ENCODE assay signal across 12 mouse cellular contexts in the genomic region with DNA sequence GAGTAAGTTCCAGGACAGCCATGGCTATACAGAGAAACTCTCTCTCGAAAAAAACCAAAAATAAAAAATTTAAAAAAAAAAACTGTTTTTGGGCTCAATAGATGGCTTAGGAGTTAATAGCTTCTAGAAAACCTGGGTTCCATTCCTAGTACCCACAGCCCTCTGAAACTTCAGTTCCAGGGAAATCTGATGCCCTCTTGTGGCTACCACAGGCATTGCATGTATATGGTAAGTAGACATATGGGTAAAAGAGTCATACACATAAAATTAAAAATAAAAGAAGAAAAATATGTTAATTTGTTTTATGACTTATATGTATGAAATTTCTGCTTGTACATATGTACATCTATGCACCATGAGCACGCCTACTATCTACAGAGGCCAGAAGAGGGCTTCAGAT. TPM values are rescaled to one million over a fixed set of nuclear protein-coding genes. Genes with fewer than 3 reads are reported as not detected.
DNase-seq lines count a peak whose midpoint lies in the region; ATAC-seq and TF ChIP-seq lines count a peak whose summit lies in the region.
"Had no signal": no experiment of that assay in that cellular context is flagged by ENCODE, and none has a peak within 500 bp of the region (broad histone marks: within the 10 kb centered on the region; RNA-seq: fewer than 3 reads in every experiment).

No protein-coding gene starts in this region.

- H3K4me3 ChIP-seq in kidney, postnatal 0 days (replicated peaks; ENCODE audit: low read depth, low read length), result no peak overlapping the region
- H3K4me3 ChIP-seq in kidney, embryonic 15.5 days (replicated peaks), result no peak overlapping the region
- H3K4me3 ChIP-seq in CH12.LX (replicated peaks in 1 of 3; ENCODE audit: low read depth in 2 of 3, low read length in 2 of 3, poor library complexity in 1 of 3), result no peak overlapping the region

- no peak overlapping the region for H3K4me2 ChIP-seq in kidney, postnatal 0 days (ENCODE audit: low read length)
- H3K4me2 ChIP-seq in kidney, embryonic 15.5 days, result no peak overlapping the region
- no peak overlapping the region for H3K4me2 ChIP-seq in CH12.LX (ENCODE audit: insufficient read depth, low read depth, poor library complexity, severe bottlenecking)

- in situ Hi-C loops in CH12.LX (cut with MboI; ENCODE audit: low pct_ligation_motif_present, low pct_unique_long_range_greater_than_20kb, low sequenced_read_pairs) (no loop called here), Patski (cut with MboI; ENCODE audit: low pct_unique_long_range_greater_than_20kb) (no loop called here)

- DNase-seq in kidney, postnatal 0 days (ENCODE audit: low spot score), result no peak
- DNase-seq in CH12.LX (ENCODE audit: extremely low read depth) (peak; percentile 20), Patski (ENCODE audit: low read depth, low spot score) (no peak)
- peak; percentile 10 for DNase-seq in lung, postnatal 10 days
- DNase-seq in testis, postnatal 14 days (ENCODE audit: low spot score), result no peak
- DNase-seq in gastrocnemius, postnatal 10 days, result no peak
- no peak for DNase-seq in gastrocnemius, postnatal 36 days
- DNase-seq: adrenal gland, adult 8-10 months had no signal

- dilution Hi-C loops in CH12.LX (cut with MboI; ENCODE audit: extremely low pct_ligation_motif_present, extremely low pct_unique_long_range_greater_than_20kb, low sequenced_read_pairs), result no loop called here

- no peak for TF ChIP-seq POLR2A in CH12.LX (IDR thresholded peaks at IDR 0.05; ENCODE audit: low read depth, low read length)

- no peaks in the 10 kb centered on the region for H3K36me3 ChIP-seq in kidney, postnatal 0 days (ENCODE audit: insufficient read depth, low read length)
- H3K36me3 ChIP-seq in kidney, embryonic 15.5 days, result no peaks in the 10 kb centered on the region
- no peaks in the 10 kb centered on the region for H3K36me3 ChIP-seq in CH12.LX (replicated peaks in 1 of 2; ENCODE audit: control insufficient read depth in 1 of 2, insufficient read depth in 1 of 2, low read length in 1 of 2)

- CTCF ChIA-PET in Patski (lab: Charles Lee), result interaction anchor here (1.0 to 1.6 kb wide), 3 partner anchors 11 to 20 kb away, joined by 3 to 5 read pairs (median 4); no protein-coding TSS in a partner anchor

- no peak overlapping the region for H3K27ac ChIP-seq in kidney, postnatal 0 days
- H3K27ac ChIP-seq in kidney, embryonic 15.5 days, result no peak overlapping the region
- no peak overlapping the region for H3K27ac ChIP-seq in CH12.LX (ENCODE audit: insufficient read depth, low read depth)

- no peaks in the 10 kb centered on the region for H3K9me3 ChIP-seq in kidney, postnatal 0 days (replicated peaks; ENCODE audit: low read length)
- H3K9me3 ChIP-seq in kidney, embryonic 15.5 days (replicated peaks), result no peaks in the 10 kb centered on the region; the same call in 1 of the 2 replicates
- H3K9me3 ChIP-seq in CH12.LX (replicated peaks; ENCODE audit: low read length), result peaks cover 5% of the 10 kb centered on the region

- POLR2A ChIA-PET in Patski (lab: Charles Lee), result no interaction called here

- no peaks in the 10 kb centered on the region for H3K79me2 ChIP-seq in CH12.LX (replicated peaks; ENCODE audit: control insufficient read depth, extremely low read depth, insufficient read depth, poor library complexity, severe bottlenecking)

- intact Hi-C loops in gastrocnemius, postnatal 36 days (cut with DNase I), result no loop called here

- H3K9ac ChIP-seq in kidney, postnatal 0 days (ENCODE audit: low read depth, low read length), result no peak overlapping the region
- no peak overlapping the region for H3K9ac ChIP-seq in kidney, embryonic 15.5 days
- no peak overlapping the region for H3K9ac ChIP-seq in CH12.LX (ENCODE audit: insufficient read depth, low read depth)

- H3K27me3 ChIP-seq in kidney, postnatal 0 days (ENCODE audit: insufficient read depth, low read length), result no peaks in the 10 kb centered on the region
- no peaks in the 10 kb centered on the region for H3K27me3 ChIP-seq in kidney, embryonic 15.5 days
- H3K27me3 ChIP-seq in CH12.LX (replicated peaks), result peaks cover 20% of the 10 kb centered on the region
- no peaks in the 10 kb centered on the region for H3K27me3 ChIP-seq in Patski

- no peak for ATAC-seq in kidney, postnatal 0 days (replicated peaks; ENCODE audit: low FRiP score, low read depth)
- no peak for ATAC-seq in kidney, embryonic 15.5 days (replicated peaks; ENCODE audit: low FRiP score)
- ATAC-seq in Patski, result no peak
- ATAC-seq: forebrain, embryonic 16.5 days had no signal

- TF ChIP-seq CTCF in kidney, postnatal 0 days (IDR thresholded peaks at IDR 0.05; ENCODE audit: low read depth), result peak; percentile 51; the same call in 1 of the 2 replicates
- TF ChIP-seq CTCF in CH12.LX (conservative IDR thresholded peaks at IDR 0.05 in 1 of 2, IDR thresholded peaks at IDR 0.05 in 1 of 2; ENCODE audit: low read depth in 2 of 2, low read length in 2 of 2), result peak; percentile 36 to 61; a peak in 3 of 4 replicates
- TF ChIP-seq CTCF in Patski (IDR thresholded peaks at IDR 0.05), result peak; percentile 63

- no peak for TF ChIP-seq EP300 in CH12.LX (IDR thresholded peaks at IDR 0.05; ENCODE audit: low read length)

- 97% methylated on average over 2 of the region's 2 CpGs for WGBS in kidney, postnatal 0 days
- 88% methylated on average over 2 of the region's 2 CpGs for WGBS in kidney, embryonic 15.5 days

- H3K4me1 ChIP-seq in kidney, postnatal 0 days (replicated peaks; ENCODE audit: insufficient read depth, low read length), result no peaks in the 10 kb centered on the region; the same call in 1 of the 2 replicates
- peaks cover 2% of the 10 kb centered on the region; the same call in 1 of the 2 replicates for H3K4me1 ChIP-seq in kidney, embryonic 15.5 days
- H3K4me1 ChIP-seq in CH12.LX (ENCODE audit: control insufficient read depth in 1 of 2, insufficient read depth in 2 of 2), result no peaks in the 10 kb centered on the region

- peak; percentile 18 for TF ChIP-seq RAD21 in CH12.LX (IDR thresholded peaks at IDR 0.05; ENCODE audit: low read depth, low read length)

TF ChIP-seq in CH12.LX, 34 proteins besides CTCF, POLR2A, EP300 and RAD21:
- TF ChIP-seq ETS1 (conservative IDR thresholded peaks at IDR 0.05; ENCODE audit: low read depth, low read length) (no peak), IRF4 (IDR thresholded peaks at IDR 0.05; ENCODE audit: low read depth, low read length) (no peak), SMC3 (IDR thresholded peaks at IDR 0.05; ENCODE audit: low read depth, low read length) (peak; percentile 26; the same call in 1 of the 2 replicates)

RNA-seq across cellular contexts. Expression of gene Dhx32, which starts 42.1 kb away (rescaled TPM):
- polyA plus RNA-seq in kidney, postnatal 0 days (2015; fragmentation: Nextera tagmentation; extraction: Ambion mirVana), result 19.9 and 22.1 TPM in 2 replicates
- 19.7 and 21.3 TPM in 2 replicates for polyA plus RNA-seq in kidney, embryonic 15.5 days (2015; fragmentation: Nextera tagmentation; extraction: Ambion mirVana)
- total RNA-seq in CH12.LX (2012; rRNA removed), result 19.0 and 20.6 TPM in 2 replicates
- total RNA-seq in CH12.LX (2014; rRNA removed), result 15.1 and 16.9 TPM in 2 replicates
- 16.3 and 16.5 TPM in 2 replicates for polyA plus RNA-seq in CH12.LX (2012; ENCODE audit: insufficient read length, low read depth)
- 45.6 TPM for polyA plus RNA-seq in Patski (2021)
- total RNA-seq in gastrocnemius, postnatal 10 days (2021), result 10 to 100 TPM; 35.0 to 39.0 TPM
- 10 to 100 TPM; 28.9 to 30.6 TPM for total RNA-seq in gastrocnemius, postnatal 36 days (2021)

RNA-seq across cellular contexts. Expression of gene Fank1, which starts 47.9 kb away (rescaled TPM):
- polyA plus RNA-seq in kidney, postnatal 0 days (2015; fragmentation: Nextera tagmentation; extraction: Ambion mirVana), result 0.42 and 0.57 TPM in 2 replicates
- 0.23 and 0.37 TPM in 2 replicates for polyA plus RNA-seq in kidney, embryonic 15.5 days (2015; fragmentation: Nextera tagmentation; extraction: Ambion mirVana)
- total RNA-seq in CH12.LX (2012; rRNA removed), result not detected in 2 replicates
- 0.11 and 0.16 TPM in 2 replicates for total RNA-seq in CH12.LX (2014; rRNA removed)
- 0.17 TPM in 1 of 2 replicates, not detected in the other for polyA plus RNA-seq in CH12.LX (2012; ENCODE audit: insufficient read length, low read depth)
- polyA plus RNA-seq in Patski (2021), result 2.4 TPM
- under 1 TPM in 1 of 2 experiments, not detected in 1; 0.38 TPM for total RNA-seq in gastrocnemius, postnatal 10 days (2021)
- total RNA-seq in gastrocnemius, postnatal 36 days (2021), result not detected
- polyA plus RNA-seq: heart, embryonic 14.5 days; spleen, adult 2 months had no signal

Comparison
In these comparisons a context has a peak if more than half of its experiments do, and no peak if none do; other contexts are left out.
1. DNase-seq: peak in CH12.LX (single experiment) and lung, postnatal 10 days (single experiment); none in kidney, postnatal 0 days (single experiment), Patski (single experiment), testis, postnatal 14 days (single experiment), gastrocnemius, postnatal 10 days (single experiment) and gastrocnemius, postnatal 36 days (0 of 2).
2. Peak in every context shown above with its lines, with median percentiles within 50 percentile points of each other: CTCF ChIP-seq.